Mouse (Mus musculus) thymus, adult 2 months (tissue): ENCODE data around the gene Gm14399.
"Not testable (repeated sequence)": the region's sequence is repeated elsewhere in the genome, so short reads cannot be mapped to it uniquely, and the experiment has no call there.

Source experiments
- CTCF ChIP-seq: fragments of 200-500 bp; IDR thresholded peaks from 2 replicates; pipeline ENCODE4 v1.5.1; 2012; ENCODE audit warnings: mild to moderate bottlenecking, control low read depth, low read length, moderate library complexity, borderline replicate concordance; ENCODE audit not compliant: control insufficient read depth, poor library complexity, insufficient read depth; ENCODE audit errors: extremely low read depth
- POLR2A ChIP-seq: fragments of 200-500 bp; IDR thresholded peaks from 2 replicates; pipeline ENCODE4 v1.6.1; 2012; ENCODE audit warnings: mild to moderate bottlenecking, low read length, control low read depth, moderate library complexity; ENCODE audit not compliant: control insufficient read depth, poor library complexity, insufficient read depth; ENCODE audit errors: extremely low read depth

- not testable (repeated sequence) for TF ChIP-seq POLR2A, CTCF
Measured at GRCm38 (mm10) chr2:175141118-175141992, 457 bp downstream of the Gm14399 start.
